Mouse (Mus musculus) heart, postnatal 36 days (tissue): ENCODE results near the gene Cfap126. TPM values are rescaled to one million over a fixed set of nuclear protein-coding genes. Genes with fewer than 3 reads are reported as not detected.

ENCODE experiments used
- DNase-seq, 2 experiments: peaks; one replicate each; pipeline ENCODE4 v3.0.0; 2021 to 2022
- intact Hi-C: fragments of 180-260 bp; cut with DNase I; formaldehyde crosslinking; loops from one replicate; pipeline ENCODE4 v1.15.1; 2025
- total RNA-seq, 2 experiments: library from RNA; stranded (reverse); gene quantifications; 2 replicates each; pipeline ENCODE4 v1.2.3; 2021

Gene Cfap126
- total RNA-seq, 2 experiments from 2014 or later = 0.69 to 1.2 TPM

- intact Hi-C loops = no loop called here
These were observed 23.0 kb upstream of the Cfap126 start for GRCm38 (mm10) chr1:171090761-171091160.

GRCm38 (mm10) chr1:171094424-171094823 is 19.3 kb upstream of the Cfap126 start:
- intact Hi-C loops = no loop called here
- DNase-seq = no peak

More at GRCm38 (mm10) chr1:171090761-171091160, 23.0 kb upstream of the Cfap126 start:
- DNase-seq = no peak

- intact Hi-C loops = no loop called here
- DNase-seq = no peak
These were observed 17.4 kb upstream of the Cfap126 start for GRCm38 (mm10) chr1:171096110-171096964.

- intact Hi-C loops = no loop called here
- DNase-seq = no peak
These were observed 16.6 kb upstream of the Cfap126 start for GRCm38 (mm10) chr1:171097136-171097535.

GRCm38 (mm10) chr1:171097612-171098011 is 16.1 kb upstream of the Cfap126 start:
- no peak for DNase-seq
- intact Hi-C loops = no loop called here

GRCm38 (mm10) chr1:171101033-171101432 is 12.7 kb upstream of the Cfap126 start:
- no peak for DNase-seq
- intact Hi-C loops = no loop called here

- intact Hi-C loops = no loop called here
These were observed 11.8 kb upstream of the Cfap126 start for GRCm38 (mm10) chr1:171101733-171102546.

GRCm38 (mm10) chr1:171102547-171103177 is 11.1 kb upstream of the Cfap126 start:
- peak; percentile 88 to 90 for DNase-seq
- intact Hi-C loops = loop anchor here (1.0 kb wide), 1 partner anchor 64 kb away; no protein-coding TSS in a partner anchor

More at GRCm38 (mm10) chr1:171101733-171102546, 11.8 kb upstream of the Cfap126 start:
- peak; percentile 90 to 91 for DNase-seq

- intact Hi-C loops = loop anchor here (1.0 kb wide), 1 partner anchor 65 kb away; no protein-coding TSS in a partner anchor
- DNase-seq = no peak
These were observed 10.4 kb upstream of the Cfap126 start for GRCm38 (mm10) chr1:171103179-171103840.

- intact Hi-C loops = no loop called here
- DNase-seq = no peak
These were observed 8.5 kb upstream of the Cfap126 start for GRCm38 (mm10) chr1:171105226-171105625.

- DNase-seq = no peak
- intact Hi-C loops = loop anchor here (2.0 to 10.0 kb wide), 2 partner anchors 147 to 365 kb away; no protein-coding TSS in a partner anchor
These were observed 4.1 kb upstream of the Cfap126 start for GRCm38 (mm10) chr1:171109620-171110019.

- intact Hi-C loops = loop anchor here (2.0 to 10.0 kb wide), 2 partner anchors 146 to 364 kb away; no protein-coding TSS in a partner anchor
- DNase-seq = no peak
These were observed 3.1 kb upstream of the Cfap126 start for GRCm38 (mm10) chr1:171110659-171111019.

GRCm38 (mm10) chr1:171111020-171111780 is 2.5 kb upstream of the Cfap126 start:
- intact Hi-C loops = loop anchor here (2.0 to 10.0 kb wide), 2 partner anchors 146 to 364 kb away; no protein-coding TSS in a partner anchor

GRCm38 (mm10) chr1:171111781-171112575 is 1.7 kb upstream of the Cfap126 start:
- intact Hi-C loops = loop anchor here (2.0 to 10.0 kb wide), 2 partner anchors 145 to 363 kb away; no protein-coding TSS in a partner anchor
- peak; percentile 53 to 70 for DNase-seq

More at GRCm38 (mm10) chr1:171111020-171111780, 2.5 kb upstream of the Cfap126 start:
- DNase-seq = peak; percentile 93 to 96

GRCm38 (mm10) chr1:171112986-171113385 is 732 bp upstream of the Cfap126 start:
- no peak for DNase-seq
- intact Hi-C loops = loop anchor here (10.0 kb wide), 1 partner anchor 362 kb away; no protein-coding TSS in a partner anchor

- intact Hi-C loops = loop anchor here (5.0 to 10.0 kb wide), 3 partner anchors 166 to 359 kb away; partner anchors contain the start of gene Ppox
These were observed 2.6 kb downstream of the Cfap126 start for GRCm38 (mm10) chr1:171116280-171116679.

GRCm38 (mm10) chr1:171118269-171118684 is 4.6 kb downstream of the Cfap126 start:
- intact Hi-C loops = loop anchor here (1.0 to 10.0 kb wide), 5 partner anchors 31 to 357 kb away; partner anchors contain the start of gene Ppox

More at GRCm38 (mm10) chr1:171116280-171116679, 2.6 kb downstream of the Cfap126 start:
- no peak for DNase-seq

GRCm38 (mm10) chr1:171118996-171119395 is 5.3 kb downstream of the Cfap126 start:
- intact Hi-C loops = loop anchor here (1.0 to 10.0 kb wide), 5 partner anchors 30 to 356 kb away; partner anchors contain the start of gene Ppox
- no peak for DNase-seq

More at GRCm38 (mm10) chr1:171118269-171118684, 4.6 kb downstream of the Cfap126 start:
- peak; percentile 35 to 65 for DNase-seq
